Mouse (Mus musculus) liver, embryonic 15.5 days (tissue): ENCODE measurements around the gene Acad12. TPM values are rescaled to one million over a fixed set of nuclear protein-coding genes. Genes with fewer than 3 reads are reported as not detected.

Experiments
- ATAC-seq: fragments of 200-750 bp; cut with Nextera tagmentation; 2 replicates; pipeline ENCODE4 v1.8.0; 2017; ENCODE audit warnings: moderate number of reproducible peaks, mild to moderate bottlenecking, moderate library complexity; ENCODE audit not compliant: insufficient read depth
- H3K27ac ChIP-seq: fragments of 300-500 bp; sonication (generic); replicated peaks from 2 replicates; pipeline ENCODE4 v1.5.1; 2015; ENCODE audit warnings: mild to moderate bottlenecking, inconsistent platforms
- H3K27me3 ChIP-seq: fragments of 300-500 bp; sonication (generic); 2 replicates; pipeline ENCODE4 v1.6.1; 2015; ENCODE audit warnings: mild to moderate bottlenecking, inconsistent platforms
- H3K36me3 ChIP-seq: fragments of 300-500 bp; sonication (generic); replicated peaks from 2 replicates; pipeline ENCODE4 v1.6.1; 2015; ENCODE audit warnings: moderate library complexity, mild to moderate bottlenecking, inconsistent platforms
- H3K4me1 ChIP-seq: fragments of 300-500 bp; sonication (generic); replicated peaks from 2 replicates; pipeline ENCODE4 v1.6.1; 2015; ENCODE audit warnings: inconsistent platforms
- H3K4me2 ChIP-seq: fragments of 300-500 bp; sonication (generic); 2 replicates; pipeline ENCODE4 v1.6.1; 2015; ENCODE audit warnings: moderate library complexity, mild to moderate bottlenecking, inconsistent platforms
- H3K4me3 ChIP-seq: fragments of 300-500 bp; sonication (generic); replicated peaks from 2 replicates; pipeline ENCODE4 v1.5.1; 2015; ENCODE audit warnings: mild to moderate bottlenecking, inconsistent platforms
- H3K9ac ChIP-seq: fragments of 300-500 bp; sonication (generic); 2 replicates; pipeline ENCODE4 v1.6.1; 2015; ENCODE audit warnings: moderate library complexity, mild to moderate bottlenecking, inconsistent platforms
- H3K9me3 ChIP-seq: fragments of 300-500 bp; sonication (generic); replicated peaks from 2 replicates; pipeline ENCODE4 v1.6.1; 2016; ENCODE audit warnings: inconsistent platforms
- WGBS: fragments of 180-500 bp; shearing (Covaris S2); methylation state at CpG from one replicate; pipeline ENCODE4 v1.1.7; 2015; ENCODE audit warnings: mixed read lengths; ENCODE audit not compliant: insufficient replicate concordance; 5-methylcytosine and 5-hydroxymethylcytosine counted together
- polyA plus RNA-seq: library from polyadenylated mRNA; unstranded; fragments of >200 nt; fragmentation: Nextera tagmentation; extraction: Ambion mirVana; gene quantifications from 2 replicates; pipeline ENCODE4 v1.2.1, GENCODE M21; 2015

The Acad12 gene
- polyA plus RNA-seq, 1 experiment from 2014 or later: 1.2 TPM

GRCm38 (mm10) chr5:121593451-121594401 is 25.0 kb downstream of the Acad12 start, which contains the start of gene Aldh2:
Gene Aldh2, minus strand, starts transcription at chr5:121593824.
- peak within 1 kb of the TSS; percentile 82 for H3K9ac ChIP-seq
- peaks cover 76% of the 10 kb centered on the region for H3K4me1 ChIP-seq
- peak within 1 kb of the TSS; percentile 80 for H3K4me3 ChIP-seq
- H3K27ac ChIP-seq: peak within 1 kb of the TSS; percentile 91
- 2% methylated on average over 47 of the region's 47 CpGs for WGBS
- peak within 1 kb of the TSS; percentile 98 for H3K4me2 ChIP-seq
- no peaks in the 10 kb centered on the region for H3K9me3 ChIP-seq
- ATAC-seq: peak; percentile 92
- no peaks in the 10 kb centered on the region for H3K36me3 ChIP-seq
- H3K27me3 ChIP-seq: peaks cover 12% of the 10 kb centered on the region; the same call in 1 of the 2 replicates

- WGBS: 5% methylated on average over 33 of the region's 33 CpGs
- Histone ChIP-seq H3K36me3 (no peaks in the 10 kb centered on the region), H3K9me3 (no peaks in the 10 kb centered on the region), H3K4me1 (peaks cover 78% of the 10 kb centered on the region), H3K27me3 (peaks cover 12% of the 10 kb centered on the region; the same call in 1 of the 2 replicates), H3K9ac (peak overlapping the region; percentile 82), H3K4me3 (peak overlapping the region; percentile 80), H3K27ac (peak overlapping the region; percentile 91), H3K4me2 (peak overlapping the region; percentile 98)
- ATAC-seq: peak; percentile 33
Measured at GRCm38 (mm10) chr5:121592816-121593407, 25.8 kb downstream of the Acad12 start.

- 53% methylated on average over 11 of the region's 11 CpGs for WGBS
- Histone ChIP-seq H3K9me3 (no peaks in the 10 kb centered on the region), H3K4me2 (peak overlapping the region; percentile 98), H3K4me3 (peak overlapping the region; percentile 80), H3K27ac (peak overlapping the region; percentile 61), H3K36me3 (no peaks in the 10 kb centered on the region), H3K9ac (peak overlapping the region; percentile 82; the same call in 1 of the 2 replicates), H3K27me3 (peaks cover 12% of the 10 kb centered on the region; the same call in 1 of the 2 replicates), H3K4me1 (peaks cover 79% of the 10 kb centered on the region)
- no peak for ATAC-seq
Measured at GRCm38 (mm10) chr5:121592064-121592815, 26.5 kb downstream of the Acad12 start.

GRCm38 (mm10) chr5:121591417-121592063 is 27.2 kb downstream of the Acad12 start:
- Histone ChIP-seq H3K9me3 (no peaks in the 10 kb centered on the region), H3K4me2 (peak overlapping the region; percentile 98), H3K27me3 (peaks cover 10% of the 10 kb centered on the region; the same call in 1 of the 2 replicates), H3K4me3 (peak overlapping the region; percentile 80), H3K4me1 (peaks cover 79% of the 10 kb centered on the region), H3K36me3 (no peaks in the 10 kb centered on the region), H3K27ac (peak overlapping the region; percentile 61), H3K9ac (0 out of 2 replicates have a peak overlapping the region, but pooled peaks have one; percentile 1)
- 43% methylated on average over 11 of the region's 11 CpGs for WGBS
- ATAC-seq: no peak

- no peaks in the 10 kb centered on the region for H3K36me3 ChIP-seq
- H3K27ac ChIP-seq: no peak overlapping the region
- no peak overlapping the region for H3K9ac ChIP-seq
- H3K4me3 ChIP-seq: no peak overlapping the region
- no peaks in the 10 kb centered on the region for H3K27me3 ChIP-seq
- WGBS: 62% methylated on average over 6 of the region's 6 CpGs
- no peaks in the 10 kb centered on the region for H3K9me3 ChIP-seq
- no peak overlapping the region for H3K4me2 ChIP-seq
- peaks cover 76% of the 10 kb centered on the region for H3K4me1 ChIP-seq
- ATAC-seq: no peak
Measured at GRCm38 (mm10) chr5:121589928-121590327, 28.8 kb downstream of the Acad12 start.

GRCm38 (mm10) chr5:121586400-121587039 is 32.2 kb downstream of the Acad12 start:
- ATAC-seq: no peak
- H3K9ac ChIP-seq: no peak overlapping the region
- peak overlapping the region; percentile 27 for H3K4me2 ChIP-seq
- no peaks in the 10 kb centered on the region for H3K36me3 ChIP-seq
- H3K4me1 ChIP-seq: peaks cover 62% of the 10 kb centered on the region
- H3K27ac ChIP-seq: peak overlapping the region; percentile 26
- no peaks in the 10 kb centered on the region for H3K9me3 ChIP-seq
- WGBS: 4% methylated on average over 6 of the region's 6 CpGs
- H3K4me3 ChIP-seq: no peak overlapping the region
- H3K27me3 ChIP-seq: no peaks in the 10 kb centered on the region

GRCm38 (mm10) chr5:121585699-121586098 is 33.0 kb downstream of the Acad12 start:
- Histone ChIP-seq H3K9me3 (no peaks in the 10 kb centered on the region), H3K4me1 (peaks cover 55% of the 10 kb centered on the region), H3K4me2 (no peak overlapping the region), H3K27ac (peak overlapping the region; percentile 26), H3K9ac (no peak overlapping the region), H3K4me3 (no peak overlapping the region), H3K36me3 (peaks cover under 1% of the 10 kb centered on the region; the same call in 1 of the 2 replicates), H3K27me3 (no peaks in the 10 kb centered on the region)
- no peak for ATAC-seq
- 71% methylated on average over 5 of the region's 5 CpGs for WGBS

GRCm38 (mm10) chr5:121585005-121585404 is 33.7 kb downstream of the Acad12 start:
- ATAC-seq: no peak
- Histone ChIP-seq H3K9me3 (no peaks in the 10 kb centered on the region), H3K4me3 (no peak overlapping the region), H3K4me1 (peaks cover 49% of the 10 kb centered on the region), H3K27ac (peak overlapping the region; percentile 65; the same call in 1 of the 2 replicates), H3K27me3 (no peaks in the 10 kb centered on the region), H3K36me3 (peaks cover 8% of the 10 kb centered on the region), H3K4me2 (no peak overlapping the region), H3K9ac (no peak overlapping the region)
- WGBS: 83% methylated on average over 10 of the region's 10 CpGs

- Histone ChIP-seq H3K36me3 (peaks cover 19% of the 10 kb centered on the region), H3K27me3 (no peaks in the 10 kb centered on the region), H3K4me2 (peak overlapping the region; percentile 29), H3K9me3 (no peaks in the 10 kb centered on the region), H3K9ac (no peak overlapping the region), H3K27ac (peak overlapping the region; percentile 65), H3K4me3 (no peak overlapping the region), H3K4me1 (peaks cover 47% of the 10 kb centered on the region)
- peak; percentile 72 for ATAC-seq
- 36% methylated on average over 12 of the region's 12 CpGs for WGBS
Measured at GRCm38 (mm10) chr5:121583765-121584501, 34.8 kb downstream of the Acad12 start.
